Mouse (Mus musculus) lung, postnatal 14 days (tissue): Measurements from ENCODE around the gene Tti1.
"Not testable (repeated sequence)": the region's sequence is repeated elsewhere in the genome, so short reads cannot be mapped to it uniquely, and the experiment has no call there.

Source experiments
- DNase-seq: peaks from one replicate; pipeline ENCODE4 v3.0.0; 2021

The Tti1 gene

DNA sequence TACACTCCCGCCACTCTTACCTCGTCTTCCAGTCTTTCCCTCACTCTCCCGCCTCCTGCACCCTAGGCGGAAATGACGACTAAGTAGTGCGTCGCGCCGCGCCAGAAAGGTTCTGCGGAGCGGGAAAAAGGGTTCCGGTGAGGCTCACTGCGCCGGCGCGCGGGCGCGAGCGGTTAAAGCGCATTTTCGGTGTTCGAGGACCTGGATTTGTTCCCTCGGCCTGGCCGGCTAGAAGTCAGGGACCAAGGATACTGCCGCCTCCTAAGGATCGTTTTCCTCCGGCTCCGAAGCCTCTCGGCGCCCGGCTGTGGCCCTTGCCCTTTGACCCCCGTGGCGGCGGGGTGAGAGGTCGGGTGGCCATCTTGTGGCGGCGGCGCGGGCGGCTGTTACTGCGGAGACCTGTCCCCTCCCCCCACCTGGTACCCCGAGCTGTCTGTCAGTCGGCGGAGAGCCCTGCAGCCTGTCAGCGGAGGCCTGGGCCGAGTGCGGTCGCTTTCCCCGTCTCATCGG, at the start of gene Tti1, which contains the start of gene Rprd1b:
Gene Tti1 (minus strand): TSS at position 80 of the 510 bp plus-strand sequence.
Gene Rprd1b (plus strand): TSS at position 144 of the 510 bp plus-strand sequence.
- peak; percentile 94 for DNase-seq

DNA sequence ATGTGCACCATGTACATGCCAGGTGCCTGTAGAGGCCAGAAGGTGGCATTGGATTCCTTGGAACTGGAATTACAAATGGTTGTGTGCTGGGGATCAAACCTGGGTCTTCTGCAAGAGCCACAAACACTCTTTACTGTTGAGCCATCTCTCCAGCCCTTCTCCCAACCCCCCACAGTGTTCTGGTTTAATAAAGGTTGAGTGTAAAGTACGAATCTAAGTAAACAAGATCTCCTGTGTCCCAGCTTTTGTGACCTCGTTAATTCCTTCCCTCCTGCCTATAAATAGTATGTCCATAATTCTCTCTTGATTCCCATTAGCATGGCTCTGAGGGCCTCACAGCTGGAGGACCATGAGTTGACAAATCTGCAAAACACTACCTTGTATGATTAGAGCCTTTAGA, 49.7 kb upstream of the Tti1 start:
- no peak for DNase-seq

DNA sequence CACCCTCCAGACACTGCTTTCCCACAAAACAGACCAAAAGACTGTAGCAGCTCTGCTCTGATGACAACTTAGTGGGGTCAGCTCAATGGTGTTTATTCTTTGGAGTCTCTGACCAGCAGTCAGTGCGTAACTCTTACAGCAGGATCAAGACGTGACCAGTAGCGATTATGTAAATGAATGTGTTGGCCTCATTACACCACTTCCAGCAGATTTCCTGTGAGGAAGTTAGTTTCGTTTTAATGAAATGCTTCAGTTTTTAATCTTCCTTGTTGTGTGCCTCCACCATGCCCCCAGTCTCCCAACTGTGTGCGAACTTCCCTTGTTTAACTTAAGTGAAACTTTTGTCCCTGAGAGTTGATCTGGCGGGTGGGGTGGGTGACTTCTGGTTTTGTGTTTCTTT, 48.5 kb upstream of the Tti1 start:
- no peak for DNase-seq

DNA sequence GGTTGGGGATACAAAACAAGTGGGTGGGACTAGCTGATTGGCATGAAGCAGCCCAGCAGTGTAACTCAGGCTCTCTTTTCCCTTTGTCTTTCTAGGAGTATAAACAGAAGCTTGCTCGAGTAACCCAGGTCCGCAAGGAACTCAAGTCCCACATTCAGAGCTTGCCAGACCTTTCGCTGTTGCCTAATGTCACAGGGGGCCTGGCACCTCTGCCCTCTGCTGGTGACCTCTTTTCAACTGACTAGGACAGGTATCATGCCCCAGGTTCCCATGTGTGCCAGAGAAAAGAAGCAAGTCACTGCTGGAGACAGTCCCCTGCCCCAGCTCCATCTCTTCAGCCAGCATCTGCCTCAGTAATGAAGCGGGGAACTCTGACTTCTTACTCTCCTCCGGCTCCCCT, 46.6 kb upstream of the Tti1 start:
- no peak for DNase-seq

DNA sequence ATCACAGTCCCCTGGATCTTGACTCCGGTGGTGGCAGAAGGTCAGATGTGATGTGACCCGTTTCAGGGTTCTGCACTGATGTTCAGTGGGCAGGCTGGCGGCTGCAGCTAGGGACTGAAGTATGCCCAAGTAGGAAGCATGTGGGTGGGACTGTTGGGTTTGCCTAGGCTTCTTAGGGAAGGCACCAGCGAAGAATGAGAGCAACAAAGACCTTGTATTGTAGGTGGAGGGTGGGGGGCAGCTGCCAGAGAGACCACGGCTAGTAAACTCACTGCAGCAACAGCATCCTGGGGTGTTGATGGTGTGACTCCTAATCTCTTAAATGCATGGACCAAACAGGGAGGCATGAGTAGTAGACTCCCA, 43.4 kb upstream of the Tti1 start:
- DNase-seq: no peak

DNA sequence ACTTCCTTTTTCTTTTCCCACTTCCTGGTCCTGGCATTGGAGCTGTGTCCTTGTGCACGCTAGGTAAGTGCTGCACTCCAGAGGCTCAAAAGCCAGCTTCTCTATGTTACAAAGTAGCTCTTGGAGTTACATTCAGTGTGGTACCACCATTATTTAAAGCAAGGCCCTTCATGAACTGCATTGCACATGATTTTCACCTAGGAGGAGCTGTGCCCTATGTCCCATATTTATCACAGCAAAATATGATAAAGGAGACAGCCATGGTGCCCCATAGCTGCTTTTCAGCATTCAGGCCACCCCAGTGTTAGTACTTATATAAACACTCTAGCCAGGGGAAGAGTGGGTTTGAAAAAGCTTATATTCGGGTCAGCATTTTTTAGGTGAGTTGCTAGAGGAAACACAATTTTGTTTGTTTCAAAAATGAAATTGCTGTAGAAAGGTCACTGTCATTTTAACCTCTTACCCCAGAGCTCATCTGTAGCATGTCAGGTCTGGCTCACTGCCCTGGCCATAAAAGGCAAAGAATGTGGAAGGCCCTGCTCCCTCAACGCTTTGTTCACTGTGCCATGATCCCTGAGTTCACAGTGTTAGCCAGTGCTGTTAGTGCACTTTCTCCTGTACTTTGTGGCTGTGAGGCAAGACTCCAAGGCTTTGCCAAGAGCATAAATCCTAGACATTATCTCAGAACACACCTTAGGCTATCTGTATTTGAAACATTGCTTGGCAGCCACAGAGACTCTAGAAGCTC, 42.8 kb upstream of the Tti1 start:
- DNase-seq: no peak

DNA sequence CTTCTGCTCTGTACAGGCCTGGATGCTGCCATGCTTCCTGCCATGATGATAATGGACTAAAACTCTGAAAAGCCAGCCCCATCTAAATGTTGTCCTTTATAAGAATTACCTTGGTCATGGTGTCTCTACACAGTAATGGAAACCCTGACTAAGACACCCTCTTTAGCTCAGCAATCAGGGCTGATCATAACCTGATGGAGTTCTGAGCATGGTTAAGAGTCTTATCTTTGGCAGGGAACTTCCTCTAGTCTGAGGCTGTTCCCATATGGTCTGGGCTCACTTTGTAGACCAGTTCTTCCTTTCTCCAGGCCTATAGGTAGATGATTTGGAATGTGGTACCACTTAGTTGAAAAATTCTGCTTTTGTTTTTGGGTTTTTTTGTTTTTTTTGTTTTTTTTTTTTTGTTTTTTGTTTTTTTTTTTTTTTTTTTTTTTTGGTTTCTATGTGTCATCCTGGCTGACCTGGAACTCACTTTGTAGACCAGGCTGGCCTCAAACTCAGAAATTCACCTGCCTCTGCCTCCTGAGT, 40.3 kb upstream of the Tti1 start:
- DNase-seq: no peak

DNA sequence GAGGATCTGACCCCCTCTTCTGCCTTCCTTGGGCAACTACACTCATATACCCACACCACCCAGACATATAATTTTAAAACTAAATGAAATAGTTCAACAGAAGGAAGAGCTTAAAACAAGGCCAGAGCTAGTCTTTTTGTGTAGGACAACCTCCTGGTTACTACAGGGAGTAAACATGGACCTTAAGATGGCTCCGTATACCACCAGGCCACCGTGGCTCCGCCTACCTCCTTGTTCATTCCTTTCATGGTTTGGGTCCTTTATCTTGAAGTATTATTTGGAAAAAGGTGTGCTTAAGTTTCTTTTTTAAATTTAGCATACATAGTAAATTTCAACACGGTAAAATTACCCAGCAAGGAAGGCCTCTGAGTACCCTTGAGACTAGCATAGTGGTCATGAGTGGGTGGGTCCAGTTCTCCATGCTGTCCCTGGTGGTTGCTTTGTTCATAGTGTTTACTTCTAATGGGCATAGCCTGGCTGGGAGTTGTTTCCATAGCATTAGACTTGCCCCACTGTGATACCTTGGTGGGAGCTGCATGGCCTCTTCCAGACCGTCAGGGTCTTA, 39.1 kb upstream of the Tti1 start:
- no peak for DNase-seq

DNA sequence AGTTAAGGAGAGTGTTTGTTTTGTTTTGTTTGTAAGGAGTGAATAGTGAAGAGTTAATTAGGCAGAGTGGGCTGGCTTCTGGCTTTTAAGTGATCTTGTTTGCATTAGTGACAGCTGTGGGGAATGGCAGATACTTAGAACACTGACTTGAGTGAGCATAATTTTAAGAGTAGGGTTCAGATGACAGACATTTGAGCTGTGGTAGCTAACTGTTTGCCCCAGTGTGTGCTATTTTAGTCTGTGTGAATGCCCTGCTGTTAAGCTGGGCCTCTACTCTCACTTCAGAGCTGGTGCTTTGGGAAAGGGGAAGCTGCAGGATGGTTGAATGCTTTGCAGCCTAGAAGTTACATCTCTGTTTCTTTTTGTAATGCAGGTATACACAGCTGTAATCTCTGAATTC, 38.2 kb upstream of the Tti1 start:
- no peak for DNase-seq

DNA sequence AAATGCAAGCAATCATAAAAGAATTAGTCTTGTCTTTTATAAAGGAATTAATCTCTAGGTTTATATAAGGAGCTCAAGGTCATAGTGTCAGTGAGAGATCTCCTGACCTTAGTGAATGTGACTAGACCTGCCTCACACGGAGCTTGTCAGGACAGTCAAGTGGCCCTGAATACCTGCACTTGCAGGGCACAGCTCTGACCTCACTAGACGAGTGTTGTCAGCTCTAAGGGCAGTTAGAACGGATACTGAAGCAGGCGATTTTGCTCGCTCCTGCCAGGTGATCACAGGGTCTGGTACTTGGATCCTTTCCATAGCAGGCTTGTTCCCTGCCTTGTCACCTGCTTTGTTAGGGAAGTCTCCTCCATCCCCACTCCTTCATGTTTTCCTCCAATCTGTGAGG, 36.8 kb upstream of the Tti1 start:
- DNase-seq: no peak

DNA sequence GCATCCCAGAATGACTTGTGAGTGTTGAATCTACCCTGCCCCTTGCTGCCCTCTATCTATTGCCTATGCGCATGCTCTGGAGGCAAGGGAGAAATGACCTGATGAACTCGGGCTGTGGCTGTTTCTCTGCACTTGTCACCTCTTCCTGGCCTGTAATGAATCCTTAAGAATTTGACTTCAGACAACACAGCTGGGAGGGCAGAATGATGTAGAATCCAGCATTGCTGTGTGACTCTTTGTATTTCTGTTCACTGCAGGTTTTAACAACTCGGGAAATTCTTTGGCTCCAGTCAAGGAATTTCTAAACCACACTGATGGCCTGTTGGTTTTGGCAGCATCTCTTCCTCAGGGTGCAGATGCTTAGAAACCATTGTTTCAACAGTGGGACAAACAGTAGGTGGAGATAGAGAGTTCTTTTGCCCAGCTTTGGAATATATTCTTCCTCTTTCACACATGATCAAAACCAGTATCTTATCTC, 36.4 kb upstream of the Tti1 start:
- peak; percentile 19 for DNase-seq

DNA sequence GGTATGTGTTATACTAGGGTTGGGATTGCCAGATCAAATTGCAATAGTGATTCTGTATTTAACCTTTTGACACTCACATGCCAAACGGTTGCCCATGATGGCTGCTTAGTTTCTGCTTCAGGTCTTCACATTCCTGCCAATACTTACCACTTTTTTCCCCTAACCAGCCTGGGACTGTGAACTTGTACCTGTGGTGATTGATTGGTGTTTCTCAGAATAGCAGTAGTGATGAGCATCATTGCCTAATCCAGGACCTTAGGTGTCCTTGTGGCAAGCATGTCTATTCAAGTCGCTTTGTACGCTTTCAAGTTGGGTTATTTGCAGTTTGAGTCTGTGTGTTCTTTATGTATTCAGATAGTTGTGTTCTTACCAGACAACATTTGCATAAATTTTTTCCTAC, 34.8 kb upstream of the Tti1 start:
- no peak for DNase-seq

DNA sequence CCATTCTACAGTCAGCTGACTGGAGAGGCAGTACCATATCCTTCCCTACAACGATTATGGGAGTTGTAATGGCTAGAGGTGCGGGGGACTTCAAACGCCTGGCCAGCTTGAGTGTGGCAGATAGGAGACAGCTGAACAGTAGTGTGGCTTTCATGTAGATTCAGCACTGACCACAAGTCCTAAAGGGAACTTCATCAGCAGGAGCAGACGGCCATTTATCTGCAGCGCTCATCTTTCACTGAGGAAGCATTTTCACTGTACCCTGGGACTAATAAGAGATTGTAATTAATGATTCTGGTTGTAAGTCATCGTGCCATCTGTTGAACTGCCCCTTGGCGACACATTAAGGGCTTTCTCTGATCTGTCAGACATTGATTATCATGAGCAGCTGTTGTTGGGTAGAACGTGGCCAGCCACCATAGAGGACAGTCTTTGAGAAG, 31.5 kb upstream of the Tti1 start:
- no peak for DNase-seq

DNA sequence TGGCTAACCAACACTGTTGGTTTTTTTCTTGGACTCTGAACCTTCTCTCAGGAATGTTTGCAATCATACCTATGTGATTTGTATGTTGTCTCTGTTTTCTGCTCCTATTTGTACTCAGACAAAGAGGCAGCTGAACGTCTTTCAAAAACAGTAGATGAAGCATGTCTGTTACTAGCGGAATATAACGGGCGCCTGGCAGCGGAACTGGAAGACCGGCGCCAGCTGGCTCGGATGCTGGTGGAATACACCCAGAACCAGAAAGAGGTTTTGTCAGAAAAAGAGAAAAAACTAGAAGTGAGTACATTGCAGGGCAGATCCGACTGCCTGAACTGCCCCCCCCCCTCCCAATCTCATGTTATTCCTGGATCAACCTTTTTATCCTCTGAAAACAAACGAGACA, 30.3 kb upstream of the Tti1 start:
- peak; percentile 67 for DNase-seq

DNA sequence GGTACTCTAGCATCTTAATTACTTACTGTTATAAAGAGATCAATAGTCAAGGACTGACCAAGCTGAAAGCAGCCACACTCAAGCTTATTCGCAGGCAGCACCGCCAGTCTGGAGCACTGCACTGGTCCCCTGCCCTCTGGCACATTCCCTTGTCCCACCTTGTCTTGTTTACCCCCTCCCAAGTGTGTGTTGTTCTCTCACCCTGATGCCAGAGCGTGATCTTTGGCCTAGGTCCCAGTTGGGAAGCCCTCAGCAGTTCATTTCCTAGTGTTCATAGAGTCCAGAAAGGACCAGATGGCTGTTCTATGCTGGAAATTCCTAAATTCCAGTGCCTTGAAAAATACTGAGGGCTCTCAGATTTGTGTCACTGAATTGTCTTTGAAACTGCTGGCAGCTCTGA, 28.8 kb upstream of the Tti1 start:
- DNase-seq: no peak

DNA sequence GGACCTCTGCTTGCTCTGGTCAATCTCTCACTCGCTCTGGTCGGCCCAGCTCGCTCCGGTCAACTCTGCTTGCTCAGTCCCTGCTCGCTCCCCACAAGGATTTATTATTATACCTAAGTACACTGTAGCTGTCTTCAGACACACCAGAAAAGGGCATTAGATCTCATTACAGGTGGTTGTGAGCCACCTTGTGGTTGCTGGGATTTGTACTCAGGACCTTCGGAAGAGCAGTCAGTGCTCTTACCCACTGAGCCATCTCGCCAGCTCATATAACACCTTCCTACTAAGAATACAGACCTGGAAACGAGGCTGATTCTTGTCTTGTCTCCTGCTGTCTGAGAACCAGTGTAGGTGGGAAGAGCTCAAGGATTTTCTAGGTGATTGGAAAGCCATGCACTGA, 27.1 kb upstream of the Tti1 start:
- DNase-seq: not testable (repeated sequence)

DNA sequence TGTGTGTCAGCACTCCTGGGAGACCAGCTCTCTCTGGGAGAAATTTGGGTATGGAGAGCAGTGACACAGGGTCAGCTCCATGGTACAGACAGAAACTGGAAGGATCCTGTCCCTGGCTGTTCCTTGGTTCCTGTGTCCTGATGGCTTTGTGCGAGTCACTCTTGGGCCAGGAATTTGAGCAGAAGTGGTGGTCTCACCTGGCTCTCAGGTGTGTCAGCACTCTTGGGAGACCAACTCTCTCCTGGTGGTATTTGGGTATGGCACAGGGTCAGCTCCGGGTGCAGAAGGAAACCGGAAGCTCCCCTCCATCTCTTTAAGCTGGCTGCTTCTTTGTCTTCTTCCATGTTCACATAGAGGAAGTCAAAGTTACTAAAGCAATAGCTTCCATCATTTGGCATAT, 26.4 kb upstream of the Tti1 start:
- DNase-seq: no peak

DNA sequence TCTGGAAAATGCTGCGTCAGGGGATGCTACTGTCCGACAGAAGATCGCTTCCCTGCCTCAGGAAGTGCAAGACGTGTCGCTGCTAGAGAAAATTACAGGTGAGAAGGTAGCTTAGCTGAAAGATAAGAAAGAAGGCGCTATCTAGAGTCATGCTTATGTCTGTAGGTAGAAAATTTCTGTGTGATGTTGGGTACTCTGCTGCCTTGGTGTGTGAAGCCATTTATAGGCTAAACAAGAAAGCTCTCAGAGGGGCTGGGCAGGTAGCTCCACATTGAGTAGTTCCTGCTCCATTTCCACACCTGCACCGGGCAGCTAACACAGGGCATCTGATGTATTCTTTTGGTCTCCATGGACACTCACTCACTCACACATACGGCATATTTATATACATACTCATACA, 21.9 kb upstream of the Tti1 start:
- no peak for DNase-seq

DNA sequence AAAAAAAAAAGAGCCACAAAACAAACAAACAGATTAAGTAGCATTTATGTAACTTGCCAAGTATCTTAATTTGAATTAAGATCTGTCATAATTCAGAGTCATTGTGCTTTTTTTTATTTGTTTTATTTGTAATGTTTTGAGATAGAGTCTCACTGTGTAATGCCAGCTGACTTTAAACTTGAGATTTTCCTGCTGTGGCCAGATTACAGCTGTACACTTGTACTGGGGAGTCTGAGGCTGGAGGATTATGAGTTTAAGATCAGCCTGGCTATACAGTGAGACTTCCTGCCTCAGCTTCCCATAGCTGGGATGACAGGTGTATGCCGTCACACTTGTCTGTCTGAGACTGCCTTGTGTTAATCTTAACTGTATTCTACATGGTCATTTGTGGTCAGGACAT, 20.5 kb upstream of the Tti1 start:
- DNase-seq: no peak

DNA sequence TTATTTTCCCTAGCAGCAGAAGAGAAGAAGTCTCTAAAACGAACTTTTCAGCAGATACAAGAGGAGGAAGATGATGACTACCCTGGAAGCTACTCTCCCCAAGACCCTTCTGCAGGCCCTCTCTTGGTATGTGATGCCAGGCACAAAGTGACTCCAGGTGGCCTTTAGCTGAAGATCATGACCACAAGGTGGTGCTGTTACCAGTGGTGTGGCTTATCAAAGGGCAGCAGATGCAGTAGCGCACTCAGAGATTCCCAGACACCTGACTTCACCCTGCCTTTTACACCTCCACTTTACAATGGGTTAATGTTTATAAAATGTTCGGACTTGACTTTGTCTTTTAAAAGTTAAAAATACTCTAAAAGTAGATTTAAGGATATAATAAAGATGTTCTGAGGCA, 19.7 kb upstream of the Tti1 start:
- DNase-seq: peak; percentile 75

DNA sequence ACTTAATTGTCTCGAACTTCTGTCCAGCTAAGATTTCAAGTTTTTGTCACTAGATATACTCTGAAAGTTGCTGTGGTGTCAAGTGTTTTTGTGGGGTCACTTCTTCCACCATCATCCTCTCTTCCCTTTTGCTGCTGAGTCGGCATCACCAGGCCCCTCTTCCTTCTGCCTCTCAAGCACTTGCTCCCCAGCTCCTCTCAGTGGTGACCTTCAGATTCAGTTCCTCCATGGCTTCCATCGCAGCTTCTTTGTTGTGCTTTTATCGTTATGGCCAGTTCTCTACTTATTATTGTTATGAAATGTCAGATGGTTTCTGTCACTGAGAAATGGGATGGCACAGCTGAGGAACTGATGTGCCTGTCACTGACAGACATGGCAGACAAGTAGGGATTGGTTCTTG, 18.0 kb upstream of the Tti1 start:
- DNase-seq: no peak

DNA sequence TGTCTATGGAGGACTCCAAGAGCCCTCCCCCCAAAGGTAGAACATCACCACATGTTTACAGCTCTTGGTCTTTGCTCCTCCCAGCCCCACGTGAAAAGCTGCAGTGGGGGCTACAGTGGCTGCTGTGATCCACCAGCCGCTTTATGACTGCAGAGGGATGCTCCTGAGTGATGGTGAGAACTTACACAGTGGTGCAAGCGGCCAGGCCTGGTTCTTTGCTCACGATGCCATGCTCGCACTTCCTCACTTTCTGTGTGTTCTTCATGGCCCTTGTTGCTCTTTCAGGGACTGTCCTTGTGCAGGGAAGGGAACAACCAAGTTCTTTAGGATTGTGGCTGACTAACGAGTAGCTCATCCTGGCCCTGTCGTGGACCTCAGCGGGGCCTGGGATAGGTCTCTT, 15.3 kb upstream of the Tti1 start:
- DNase-seq: no peak

DNA sequence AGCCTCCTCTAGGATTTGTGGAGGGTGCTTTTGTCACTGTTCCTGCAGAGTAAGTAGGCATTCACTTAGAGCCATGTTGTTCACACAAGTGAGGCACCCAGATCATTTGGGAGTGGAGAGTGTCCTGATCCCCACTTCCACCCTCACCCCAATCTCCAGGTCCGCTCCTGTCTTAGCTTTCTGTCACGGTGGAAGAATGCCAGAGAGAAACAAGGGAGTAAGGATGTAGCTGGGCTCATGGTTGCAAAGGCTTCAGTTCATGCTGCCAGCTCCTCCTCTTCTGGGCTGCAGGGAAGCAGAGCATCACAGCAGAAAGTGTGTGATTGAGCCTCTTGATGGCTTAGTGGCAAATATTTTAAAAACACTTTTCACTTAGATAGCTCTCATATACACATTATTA, 12.2 kb upstream of the Tti1 start:
- DNase-seq: no peak

DNA sequence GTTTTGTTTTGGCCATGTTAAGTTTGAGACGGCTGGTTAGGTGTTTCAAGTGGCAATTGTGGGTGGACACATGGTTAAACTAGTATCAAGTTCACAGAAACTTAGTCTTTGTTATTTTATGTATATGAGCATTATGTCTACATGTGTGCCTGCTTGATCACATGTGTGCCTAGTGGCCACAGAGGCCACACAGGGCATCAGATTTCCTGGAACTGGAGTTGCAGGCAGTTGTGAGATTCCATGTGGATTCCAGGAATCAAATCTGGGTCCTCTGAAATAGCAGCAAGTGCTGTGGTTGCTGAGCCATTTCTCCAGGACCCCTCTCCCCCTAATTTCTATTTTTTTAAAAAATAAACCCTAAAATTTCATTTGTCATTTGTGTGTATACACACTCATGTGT, 11.4 kb upstream of the Tti1 start:
- no peak for DNase-seq
